Mouse (Mus musculus) C2C12 (cell line): ENCODE results near the gene Dop1a.

Source experiments
- CEBPB ChIP-seq: IDR thresholded peaks from one replicate; pipeline ENCODE4 v1.6.1; 2011; ENCODE audit warnings: low read depth, mild to moderate bottlenecking, control low read depth, moderate library complexity
- CTCF ChIP-seq: IDR thresholded peaks from one replicate; pipeline ENCODE4 v1.5.1; 2011; ENCODE audit not compliant: control insufficient read depth, insufficient read depth, insufficient read length
- MAX ChIP-seq: IDR thresholded peaks from one replicate; pipeline ENCODE4 v1.6.1; 2011; ENCODE audit warnings: mild to moderate bottlenecking, control low read depth
- MYOD1 ChIP-seq: IDR thresholded peaks from one replicate; pipeline ENCODE4 v1.6.1; 2011; ENCODE audit warnings: low read depth; ENCODE audit not compliant: control insufficient read depth, insufficient read length
- MYOG ChIP-seq: IDR thresholded peaks from one replicate; pipeline ENCODE4 v1.6.1; 2011; ENCODE audit not compliant: control insufficient read depth, insufficient read length; ENCODE audit errors: extremely low read depth
- USF1 ChIP-seq: IDR thresholded peaks from one replicate; pipeline ENCODE4 v1.6.1; 2011; ENCODE audit warnings: low read depth, mild to moderate bottlenecking, control low read depth, moderate library complexity

- TF ChIP-seq CTCF, result no peak
- TF ChIP-seq USF1, result no peak
- TF ChIP-seq MAX, result no peak
- TF ChIP-seq MYOG, result no peak
- TF ChIP-seq CEBPB, result no peak
- TF ChIP-seq MYOD1, result no peak
These were observed 132.9 kb downstream of the Dop1a start for GRCm38 (mm10) chr9:86599723-86600303.
